Mouse (Mus musculus): ENCODE measurements around the gene Qk. TPM values are rescaled to one million over a fixed set of nuclear protein-coding genes. Genes with fewer than 3 reads are reported as not detected.
A peak's percentile ranks its signal among the peaks of the same experiment; 100 is the strongest.

The Qk gene
- polyA plus RNA-seq, 1 experiment from 2014 or later, result 71.8 TPM

- ATAC-seq (ENCODE audit: insufficient number of reproducible peaks, insufficient read depth, low FRiP score, low read depth), result no peak
- H3K27me3 ChIP-seq (ENCODE audit: control insufficient read depth, insufficient read depth, low read length), result no peaks in the 10 kb centered on the region
- H3K36me3 ChIP-seq (ENCODE audit: control insufficient read depth, insufficient read depth, low read length), result no peaks in the 10 kb centered on the region
- peak overlapping the region; percentile 96 to 100 for H3K27ac ChIP-seq (replicated peaks in 1 of 2; ENCODE audit: control insufficient read depth in 1 of 2, insufficient read depth in 1 of 2, low read depth in 2 of 2, low read length in 2 of 2)
- no peaks in the 10 kb centered on the region for H3K9me3 ChIP-seq (ENCODE audit: control insufficient read depth, low read length)
- peaks cover 5 to 12% of the 10 kb centered on the region in 2 experiments; a peak in 3 of 4 replicates for H3K4me1 ChIP-seq (ENCODE audit: control insufficient read depth in 2 of 2, insufficient read depth in 2 of 2, low read length in 2 of 2)
- H3K9ac ChIP-seq (ENCODE audit: low read length), result peak overlapping the region; percentile 100
- peak overlapping the region; percentile 64 for H3K4me2 ChIP-seq (ENCODE audit: low read length)
- under 1% methylated on average over 45 of the region's 46 CpGs for WGBS
- peak overlapping the region; percentile 73 to 92 for H3K4me3 ChIP-seq (ENCODE audit: control insufficient read depth in 1 of 2, insufficient read depth in 1 of 2, low read depth in 1 of 2, low read length in 2 of 2)
Observed at GRCm38 (mm10) chr17:10317981-10318551, 1.6 kb downstream of the Qk start.

DNA sequence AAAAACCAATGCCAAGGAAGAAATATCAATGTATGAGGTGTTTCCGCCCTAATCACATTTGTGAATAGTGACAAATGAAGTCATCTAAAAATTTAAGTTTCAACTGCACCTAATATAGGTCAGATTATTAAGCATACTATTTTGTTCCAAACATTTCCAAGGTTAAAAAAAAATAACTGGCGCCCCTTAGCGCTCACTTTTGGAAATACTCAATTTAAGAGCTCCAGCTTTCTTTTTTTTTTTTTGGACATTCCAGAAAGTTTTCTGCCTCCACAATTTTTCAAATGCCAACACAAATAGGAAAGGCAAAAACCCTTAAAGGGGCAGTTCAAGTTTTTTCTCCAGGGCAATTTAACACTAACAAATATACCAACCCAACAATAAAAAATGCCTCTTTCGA, 2.5 kb downstream of the Qk start:
- Histone ChIP-seq H3K27me3 (ENCODE audit: control insufficient read depth, insufficient read depth, low read length) (no peaks in the 10 kb centered on the region), H3K9me3 (ENCODE audit: control insufficient read depth, low read length) (no peaks in the 10 kb centered on the region), H3K4me3 (ENCODE audit: control insufficient read depth in 1 of 2, insufficient read depth in 1 of 2, low read depth in 1 of 2, low read length in 2 of 2) (peak overlapping the region; percentile 73 to 92), H3K4me2 (ENCODE audit: low read length) (peak overlapping the region; percentile 64), H3K36me3 (ENCODE audit: control insufficient read depth, insufficient read depth, low read length) (no peaks in the 10 kb centered on the region), H3K9ac (ENCODE audit: low read length) (peak overlapping the region; percentile 100), H3K27ac (replicated peaks in 1 of 2; ENCODE audit: control insufficient read depth in 1 of 2, insufficient read depth in 1 of 2, low read depth in 2 of 2, low read length in 2 of 2) (peak overlapping the region; percentile 96 to 100), H3K4me1 (ENCODE audit: control insufficient read depth in 2 of 2, insufficient read depth in 2 of 2, low read length in 2 of 2) (peaks cover 5 to 13% of the 10 kb centered on the region in 2 experiments)
- no peak for ATAC-seq (ENCODE audit: insufficient number of reproducible peaks, insufficient read depth, low FRiP score, low read depth)
- 2% methylated on average over 4 of the region's 4 CpGs for WGBS

DNA sequence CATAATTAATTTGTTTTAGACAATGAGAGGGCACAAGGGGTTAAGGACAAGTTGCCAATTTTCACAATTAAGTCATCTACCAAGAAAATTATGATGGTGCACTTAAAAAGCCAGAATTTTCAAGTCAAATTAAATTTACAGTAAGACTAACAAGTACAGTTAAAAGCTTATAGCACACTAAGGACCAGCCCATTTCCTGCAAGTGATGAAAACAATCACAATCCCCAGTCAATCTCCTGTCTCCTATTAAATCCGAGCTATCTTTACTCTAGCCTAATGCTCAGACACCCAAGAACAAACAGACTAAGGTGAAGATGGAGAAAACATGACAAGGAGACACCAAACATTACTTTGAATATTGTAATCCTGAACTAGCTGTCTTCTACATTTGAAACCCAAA, 3.2 kb downstream of the Qk start:
- Histone ChIP-seq H3K9ac (ENCODE audit: low read length) (peak overlapping the region; percentile 100), H3K9me3 (ENCODE audit: control insufficient read depth, low read length) (no peaks in the 10 kb centered on the region), H3K27ac (replicated peaks in 1 of 2; ENCODE audit: control insufficient read depth in 1 of 2, insufficient read depth in 1 of 2, low read depth in 2 of 2, low read length in 2 of 2) (peak overlapping the region; percentile 83 to 88), H3K36me3 (ENCODE audit: control insufficient read depth, insufficient read depth, low read length) (no peaks in the 10 kb centered on the region), H3K4me3 (ENCODE audit: control insufficient read depth in 1 of 2, insufficient read depth in 1 of 2, low read depth in 1 of 2, low read length in 2 of 2) (peak overlapping the region; percentile 28 to 73; a peak in 3 of 4 replicates), H3K27me3 (ENCODE audit: control insufficient read depth, insufficient read depth, low read length) (no peaks in the 10 kb centered on the region), H3K4me2 (ENCODE audit: low read length) (peak overlapping the region; percentile 64), H3K4me1 (ENCODE audit: control insufficient read depth in 2 of 2, insufficient read depth in 2 of 2, low read length in 2 of 2) (peaks cover 0 to 12% of the 10 kb centered on the region in 2 experiments; a peak in 3 of 4 replicates)
- 2% methylated on average over 1 of the region's 1 CpGs for WGBS
- ATAC-seq (ENCODE audit: insufficient number of reproducible peaks, insufficient read depth, low FRiP score, low read depth), result no peak

GRCm38 (mm10) chr17:10310046-10310445, 9.6 kb downstream of the Qk start:
- Histone ChIP-seq H3K27ac (replicated peaks in 1 of 2; ENCODE audit: control insufficient read depth in 1 of 2, insufficient read depth in 1 of 2, low read depth in 2 of 2, low read length in 2 of 2) (0 out of 4 replicates have a peak overlapping the region, but pooled peaks of 1 of the 2 experiments have one; percentile 19), H3K27me3 (ENCODE audit: control insufficient read depth, insufficient read depth, low read length) (no peaks in the 10 kb centered on the region), H3K36me3 (ENCODE audit: control insufficient read depth, insufficient read depth, low read length) (no peaks in the 10 kb centered on the region), H3K9me3 (ENCODE audit: control insufficient read depth, low read length) (no peaks in the 10 kb centered on the region), H3K4me3 (ENCODE audit: control insufficient read depth in 1 of 2, insufficient read depth in 1 of 2, low read depth in 1 of 2, low read length in 2 of 2) (peak overlapping the region in 1 of 2 experiments; percentile 73; a peak in 2 of 4 replicates), H3K9ac (ENCODE audit: low read length) (peak overlapping the region; percentile 77), H3K4me1 (ENCODE audit: control insufficient read depth in 2 of 2, insufficient read depth in 2 of 2, low read length in 2 of 2) (peaks cover 4 to 34% of the 10 kb centered on the region in 2 experiments; a peak in 3 of 4 replicates), H3K4me2 (ENCODE audit: low read length) (peak overlapping the region; percentile 64)
- ATAC-seq (ENCODE audit: insufficient number of reproducible peaks, insufficient read depth, low FRiP score, low read depth), result no peak
- WGBS, result 33% methylated on average over 1 of the region's 1 CpGs

GRCm38 (mm10) chr17:10309135-10309623, 10.5 kb downstream of the Qk start:
- Histone ChIP-seq H3K36me3 (ENCODE audit: control insufficient read depth, insufficient read depth, low read length) (no peaks in the 10 kb centered on the region), H3K27me3 (ENCODE audit: control insufficient read depth, insufficient read depth, low read length) (no peaks in the 10 kb centered on the region), H3K27ac (replicated peaks in 1 of 2; ENCODE audit: control insufficient read depth in 1 of 2, insufficient read depth in 1 of 2, low read depth in 2 of 2, low read length in 2 of 2) (peak overlapping the region; percentile 15 to 81; a peak in 3 of 4 replicates), H3K4me1 (ENCODE audit: control insufficient read depth in 2 of 2, insufficient read depth in 2 of 2, low read length in 2 of 2) (peaks cover 4 to 37% of the 10 kb centered on the region in 2 experiments; a peak in 3 of 4 replicates), H3K9ac (ENCODE audit: low read length) (peak overlapping the region; percentile 77), H3K9me3 (ENCODE audit: control insufficient read depth, low read length) (no peaks in the 10 kb centered on the region), H3K4me3 (ENCODE audit: control insufficient read depth in 1 of 2, insufficient read depth in 1 of 2, low read depth in 1 of 2, low read length in 2 of 2) (peak overlapping the region; percentile 15 to 30), H3K4me2 (ENCODE audit: low read length) (peak overlapping the region; percentile 64)
- ATAC-seq (ENCODE audit: insufficient number of reproducible peaks, insufficient read depth, low FRiP score, low read depth), result no peak
- 18% methylated on average over 4 of the region's 4 CpGs for WGBS

GRCm38 (mm10) chr17:10306424-10306823, 13.2 kb downstream of the Qk start:
- H3K27ac ChIP-seq (replicated peaks in 1 of 2; ENCODE audit: control insufficient read depth in 1 of 2, insufficient read depth in 1 of 2, low read depth in 2 of 2, low read length in 2 of 2), result 0 out of 4 replicates have a peak overlapping the region, but pooled peaks of 1 of the 2 experiments have one; percentile 14
- peaks cover 4 to 36% of the 10 kb centered on the region in 2 experiments; a peak in 3 of 4 replicates for H3K4me1 ChIP-seq (ENCODE audit: control insufficient read depth in 2 of 2, insufficient read depth in 2 of 2, low read length in 2 of 2)
- 0 out of 4 replicates have a peak overlapping the region, but pooled peaks of 1 of the 2 experiments have one; percentile 9 for H3K4me3 ChIP-seq (ENCODE audit: control insufficient read depth in 1 of 2, insufficient read depth in 1 of 2, low read depth in 1 of 2, low read length in 2 of 2)
- 21% methylated on average over 2 of the region's 2 CpGs for WGBS
- H3K9ac ChIP-seq (ENCODE audit: low read length), result peak overlapping the region; percentile 54
- no peak for ATAC-seq (ENCODE audit: insufficient number of reproducible peaks, insufficient read depth, low FRiP score, low read depth)
- peak overlapping the region; percentile 50 for H3K4me2 ChIP-seq (ENCODE audit: low read length)
- no peaks in the 10 kb centered on the region for H3K27me3 ChIP-seq (ENCODE audit: control insufficient read depth, insufficient read depth, low read length)
- H3K9me3 ChIP-seq (ENCODE audit: control insufficient read depth, low read length), result no peaks in the 10 kb centered on the region
- H3K36me3 ChIP-seq (ENCODE audit: control insufficient read depth, insufficient read depth, low read length), result 0 out of 2 replicates have a peak, but pooled peaks cover 3% of the 10 kb centered on the region

DNA sequence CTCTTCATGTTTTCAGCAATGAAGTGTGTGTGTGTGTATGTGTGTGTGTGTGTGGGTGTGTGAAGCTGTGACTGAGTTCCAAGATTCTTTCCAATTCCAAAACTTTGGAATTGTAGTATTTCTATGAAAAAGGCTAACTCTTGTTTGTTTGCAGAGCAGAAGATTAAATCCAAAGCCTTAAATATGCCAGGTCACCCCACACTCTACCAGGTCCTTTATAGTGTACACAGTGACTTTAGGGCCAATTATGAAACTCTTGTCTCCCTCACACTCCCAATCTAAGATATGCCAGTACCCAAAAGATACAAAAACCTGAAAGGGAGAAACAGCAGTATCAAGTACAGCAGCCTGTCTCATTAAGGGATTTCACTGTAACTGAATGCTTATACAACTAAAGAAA, 15.7 kb downstream of the Qk start:
- peak overlapping the region in 1 of 2 experiments; percentile 61; a peak in 2 of 4 replicates for H3K27ac ChIP-seq (replicated peaks in 1 of 2; ENCODE audit: control insufficient read depth in 1 of 2, insufficient read depth in 1 of 2, low read depth in 2 of 2, low read length in 2 of 2)
- H3K9ac ChIP-seq (ENCODE audit: low read length), result peak overlapping the region; percentile 34
- peak overlapping the region in 1 of 2 experiments; percentile 1; a peak in 2 of 4 replicates for H3K4me3 ChIP-seq (ENCODE audit: control insufficient read depth in 1 of 2, insufficient read depth in 1 of 2, low read depth in 1 of 2, low read length in 2 of 2)
- peaks cover 0 to 30% of the 10 kb centered on the region in 2 experiments; a peak in 3 of 4 replicates for H3K4me1 ChIP-seq (ENCODE audit: control insufficient read depth in 2 of 2, insufficient read depth in 2 of 2, low read length in 2 of 2)
- H3K27me3 ChIP-seq (ENCODE audit: control insufficient read depth, insufficient read depth, low read length), result no peaks in the 10 kb centered on the region
- no peak for ATAC-seq (ENCODE audit: insufficient number of reproducible peaks, insufficient read depth, low FRiP score, low read depth)
- no peaks in the 10 kb centered on the region for H3K9me3 ChIP-seq (ENCODE audit: control insufficient read depth, low read length)
- H3K36me3 ChIP-seq (ENCODE audit: control insufficient read depth, insufficient read depth, low read length), result 0 out of 2 replicates have a peak, but pooled peaks cover 3% of the 10 kb centered on the region
- H3K4me2 ChIP-seq (ENCODE audit: low read length), result peak overlapping the region; percentile 37

Measured in heart, embryonic 14.5 days (tissue).